Mouse (Mus musculus): ENCODE data around the gene Prune1.
A peak's percentile ranks its signal among the peaks of the same experiment; 100 is the strongest.

Gene Prune1

DNA sequence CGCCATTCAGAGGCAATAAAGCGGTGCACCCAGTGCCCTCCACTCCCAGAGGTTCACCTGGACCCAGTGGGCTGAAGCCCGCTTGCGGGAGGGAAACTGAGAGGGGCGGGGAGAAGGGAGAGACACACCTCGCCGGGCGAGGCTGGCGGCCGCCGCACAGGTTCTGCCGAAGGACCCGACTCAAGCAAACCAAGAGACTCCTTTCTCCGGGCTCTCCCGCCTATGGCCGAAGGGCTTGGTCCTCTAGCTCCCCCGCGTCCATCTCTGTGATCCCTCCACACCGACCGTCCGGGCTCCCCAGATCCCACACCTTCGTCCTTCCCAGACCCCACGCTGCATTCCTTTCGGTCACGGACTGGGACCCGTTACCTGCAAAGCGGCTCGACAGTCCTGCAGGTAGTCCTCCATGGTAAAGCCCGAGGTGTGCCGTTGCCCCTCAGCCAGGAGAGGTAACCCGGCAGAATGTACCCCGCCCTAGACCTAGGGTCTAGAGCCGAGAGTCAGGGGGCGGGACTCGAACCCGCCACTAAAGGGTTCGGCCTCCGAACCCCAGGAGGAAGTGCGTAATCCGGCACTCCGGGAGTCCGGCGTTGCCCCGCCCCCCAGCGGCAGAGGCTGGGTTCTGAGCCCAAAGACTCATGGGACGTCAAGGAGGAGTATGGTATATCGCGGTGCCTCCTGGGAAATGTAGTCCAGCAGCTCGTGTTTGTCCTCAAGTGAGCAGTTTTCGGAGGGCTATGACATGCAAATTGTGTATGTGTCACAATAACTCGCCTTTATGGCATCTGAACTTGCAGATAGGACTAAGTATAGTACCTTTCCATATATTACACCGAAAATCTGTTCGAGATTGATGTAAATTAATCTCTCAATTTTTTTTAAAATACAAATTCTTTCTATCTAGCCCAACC is at the start of gene Prune1, which contains the start of gene Mindy1:
Prune1 (minus strand) TSS at position 861 of the 911 bp plus-strand sequence.
Mindy1 (plus strand) TSS at position 130 of the 911 bp plus-strand sequence.
- peak; percentile 99 to 100 for DNase-seq

DNA sequence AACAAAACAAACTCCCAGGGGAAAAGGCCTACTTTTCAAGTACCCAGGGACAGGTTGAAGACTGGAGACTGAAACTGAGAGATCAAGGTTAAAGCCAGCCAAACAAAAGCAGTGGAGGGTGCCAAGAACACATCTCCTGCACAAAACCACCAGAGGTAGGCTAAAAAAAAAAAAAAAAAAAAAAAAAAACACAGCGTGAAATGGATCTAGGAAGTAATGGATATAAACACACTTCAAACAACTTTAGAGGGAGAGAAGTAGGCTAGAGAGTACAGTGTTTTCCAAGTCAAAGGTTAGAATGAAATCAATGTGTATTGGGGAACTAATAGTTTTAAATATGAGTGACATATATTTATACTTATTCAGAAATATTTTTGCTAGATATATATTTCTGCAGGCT is 49.7 kb upstream of the Prune1 start:
- DNase-seq: no peak

DNA sequence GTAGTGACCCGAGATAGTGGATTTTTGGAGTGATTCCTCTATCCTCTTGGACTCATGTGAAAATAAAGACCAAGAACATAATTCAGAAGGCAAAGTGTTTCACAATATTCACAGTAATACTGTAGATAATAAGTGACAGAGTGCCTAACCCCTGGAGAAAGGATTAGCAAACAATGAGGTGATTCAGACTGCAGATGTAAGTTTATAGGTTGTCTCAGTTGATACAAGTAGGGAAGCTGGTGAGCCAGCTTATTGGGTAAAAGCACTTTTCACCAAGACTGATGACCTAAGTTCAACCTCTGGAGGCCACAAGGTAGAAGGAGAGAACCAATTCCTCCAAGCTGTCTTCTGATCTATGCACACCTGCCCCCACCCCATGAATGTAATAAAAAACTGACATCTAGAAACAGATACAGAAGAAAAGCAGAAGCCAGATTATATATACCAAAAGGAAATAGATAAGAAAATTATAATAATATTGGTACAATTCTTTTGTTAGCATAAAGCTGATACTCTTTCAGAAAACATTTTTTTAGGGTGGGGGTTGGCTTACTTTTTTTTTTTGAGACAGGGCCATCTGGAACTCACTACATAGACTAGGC is 47.0 kb upstream of the Prune1 start:
- no peak for DNase-seq

DNA sequence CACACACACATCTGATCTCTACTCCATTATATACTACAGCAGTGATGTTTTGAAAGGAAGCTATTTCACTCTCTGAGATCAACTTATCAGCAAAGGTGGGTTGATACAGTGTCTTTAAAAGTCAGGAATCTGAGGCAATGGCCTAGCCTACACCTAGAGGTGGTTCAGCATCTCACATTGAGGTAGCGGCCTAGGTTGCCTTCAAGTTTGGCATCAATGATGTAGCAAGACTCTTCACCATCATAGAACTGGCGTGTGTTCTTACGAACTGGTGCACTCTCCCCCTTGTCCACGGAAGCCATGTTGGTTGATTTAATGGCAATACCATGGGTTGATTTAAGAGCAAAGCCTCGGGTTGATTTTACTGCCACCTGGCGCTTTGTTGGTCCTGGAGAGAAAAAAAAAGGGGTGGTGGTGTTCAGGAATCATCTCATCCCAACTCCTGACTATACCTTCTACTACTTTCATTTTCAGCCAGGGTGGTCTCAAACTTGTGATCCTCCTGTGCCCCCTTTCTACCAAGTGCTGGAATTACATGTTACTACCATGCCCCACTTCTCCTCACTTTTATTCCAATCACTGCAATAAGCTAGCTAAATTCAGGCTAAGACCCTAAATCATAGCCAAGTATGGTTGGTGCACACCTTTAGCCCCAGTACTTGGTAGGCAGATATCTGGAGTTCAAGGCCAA is 42.7 kb upstream of the Prune1 start:
- DNase-seq: no peak

DNA sequence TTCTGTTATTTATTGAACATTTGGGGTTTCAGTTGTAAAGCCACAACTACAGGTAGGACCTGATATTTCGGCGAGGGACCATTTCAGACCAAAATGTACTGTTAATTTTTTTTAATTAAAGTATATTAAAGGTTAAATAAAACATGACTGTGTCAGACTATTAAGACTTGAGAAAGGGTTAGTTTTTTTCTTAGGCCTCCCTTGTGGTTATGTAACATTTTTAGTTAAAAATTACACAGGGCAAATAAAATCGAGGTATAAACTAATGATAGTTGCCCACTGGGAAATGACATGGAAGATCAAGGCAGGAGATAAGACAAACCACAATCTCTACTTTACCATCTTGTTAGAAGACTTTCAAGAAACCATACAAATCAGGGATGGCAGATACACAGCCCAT is 41.6 kb upstream of the Prune1 start:
- DNase-seq: no peak

DNA sequence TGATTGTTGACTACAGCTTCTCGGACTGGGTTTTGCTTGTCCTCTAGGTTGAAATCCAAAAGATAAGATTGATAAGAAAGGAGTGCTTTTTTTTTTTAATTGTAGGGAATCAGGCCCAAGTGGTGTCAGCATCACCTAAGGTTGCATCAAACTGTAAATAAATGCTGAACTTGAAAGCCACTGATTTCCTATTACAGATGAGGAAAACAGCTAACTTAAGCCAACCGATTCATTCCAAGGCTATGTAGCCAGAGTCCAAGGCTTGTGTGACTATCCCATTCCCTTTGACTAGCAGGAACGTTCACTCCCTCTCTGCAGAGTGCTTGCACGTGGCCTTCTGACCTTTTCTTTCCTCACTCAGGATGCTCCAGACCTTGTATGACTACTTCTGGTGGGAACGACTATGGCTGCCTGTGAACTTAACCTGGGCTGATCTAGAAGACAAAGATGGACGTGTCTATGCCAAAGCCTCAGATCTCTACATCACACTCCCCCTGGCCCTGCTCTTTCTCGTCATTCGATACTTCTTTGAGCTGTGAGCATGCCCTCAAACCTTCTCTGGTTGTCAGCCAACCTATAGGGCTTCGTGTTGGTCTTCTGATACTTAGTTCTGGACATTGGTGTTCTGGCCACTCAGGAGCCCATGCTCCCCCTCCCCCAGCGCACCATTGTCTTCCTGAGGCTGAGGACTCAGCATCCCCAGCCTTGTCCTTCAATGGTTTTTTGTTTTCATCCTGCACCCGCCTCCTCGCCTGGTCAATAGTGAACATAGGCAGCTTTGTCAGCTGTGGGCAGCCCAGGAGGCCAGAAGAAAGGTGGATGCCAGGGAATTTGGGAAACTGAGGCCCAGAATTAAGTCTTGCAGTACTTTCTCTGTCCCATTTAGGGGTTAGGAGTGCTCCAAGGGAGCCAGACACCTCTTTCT is 38.1 kb upstream of the Prune1 start:
- no peak for DNase-seq

DNA sequence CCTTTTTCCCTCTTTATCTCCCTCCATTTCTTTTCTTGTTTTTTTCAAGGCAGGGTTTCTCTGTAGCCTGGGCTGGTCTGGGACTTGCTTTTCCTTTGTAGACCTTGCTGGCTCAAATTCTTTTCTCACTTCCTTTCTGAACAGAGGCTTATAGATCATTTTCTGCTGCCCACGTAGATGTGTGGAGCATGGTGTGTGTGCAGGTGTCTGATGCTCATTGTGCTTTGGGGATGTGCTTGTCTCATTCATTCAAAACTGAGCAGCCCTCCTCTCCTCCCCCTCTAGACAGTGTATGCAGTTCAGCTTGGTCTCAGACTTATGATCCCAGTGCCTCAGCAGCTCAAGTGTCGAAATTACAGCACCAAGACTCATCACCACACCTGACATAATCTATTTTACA is 37.2 kb upstream of the Prune1 start:
- DNase-seq: no peak

DNA sequence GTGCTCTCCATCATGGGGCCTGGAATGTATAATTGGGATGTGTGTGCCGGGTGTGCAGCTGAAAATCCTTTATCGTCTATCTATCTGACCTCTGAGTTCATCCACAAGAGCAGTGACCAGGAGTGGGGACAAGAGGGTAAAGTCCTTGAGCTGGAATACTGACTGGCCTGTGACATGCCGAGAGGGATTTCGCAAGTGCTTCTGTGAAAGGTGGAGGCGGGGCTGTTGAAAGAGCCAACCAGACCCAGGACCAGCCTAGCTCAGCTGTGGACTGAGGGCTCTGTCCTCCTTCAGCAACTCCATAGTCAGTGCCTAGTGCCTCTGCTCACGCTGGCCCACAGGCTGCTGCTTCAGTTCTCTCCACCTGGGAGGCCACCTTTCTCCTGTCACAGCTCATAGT is 36.7 kb upstream of the Prune1 start:
- no peak for DNase-seq

DNA sequence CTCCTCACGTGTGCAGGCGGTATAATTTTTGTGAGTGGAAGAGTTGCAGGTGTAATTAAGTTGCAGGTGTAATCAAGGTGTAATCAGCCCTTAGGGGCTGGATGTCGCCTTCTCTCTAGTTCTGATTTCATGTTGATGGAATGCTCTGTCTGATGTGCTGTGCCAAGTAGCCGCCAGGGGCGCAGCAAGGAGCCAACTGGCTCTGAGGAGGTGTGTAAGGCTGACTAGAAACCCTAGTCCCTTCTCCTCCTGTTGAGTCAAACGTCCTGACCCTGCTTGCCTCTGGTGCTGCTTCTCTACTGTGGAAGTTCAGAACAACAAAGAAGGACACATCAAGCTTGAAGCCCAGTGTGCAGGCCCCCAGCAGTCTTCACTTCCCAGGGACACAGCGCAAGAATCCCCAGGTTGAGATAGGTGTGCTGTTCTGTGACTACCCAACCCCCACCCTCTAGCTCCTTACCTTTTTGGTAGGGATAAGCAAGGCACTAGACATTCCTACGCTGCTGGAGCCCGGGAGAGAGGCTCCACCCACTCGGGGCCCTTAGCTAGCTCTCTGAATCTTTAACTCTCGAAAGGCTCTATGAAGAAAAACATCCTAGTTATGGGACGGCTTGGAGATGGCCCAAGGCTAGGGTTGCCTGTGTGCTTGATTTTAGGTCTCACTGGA is 35.7 kb upstream of the Prune1 start:
- peak; percentile 62 to 67 for DNase-seq

DNA sequence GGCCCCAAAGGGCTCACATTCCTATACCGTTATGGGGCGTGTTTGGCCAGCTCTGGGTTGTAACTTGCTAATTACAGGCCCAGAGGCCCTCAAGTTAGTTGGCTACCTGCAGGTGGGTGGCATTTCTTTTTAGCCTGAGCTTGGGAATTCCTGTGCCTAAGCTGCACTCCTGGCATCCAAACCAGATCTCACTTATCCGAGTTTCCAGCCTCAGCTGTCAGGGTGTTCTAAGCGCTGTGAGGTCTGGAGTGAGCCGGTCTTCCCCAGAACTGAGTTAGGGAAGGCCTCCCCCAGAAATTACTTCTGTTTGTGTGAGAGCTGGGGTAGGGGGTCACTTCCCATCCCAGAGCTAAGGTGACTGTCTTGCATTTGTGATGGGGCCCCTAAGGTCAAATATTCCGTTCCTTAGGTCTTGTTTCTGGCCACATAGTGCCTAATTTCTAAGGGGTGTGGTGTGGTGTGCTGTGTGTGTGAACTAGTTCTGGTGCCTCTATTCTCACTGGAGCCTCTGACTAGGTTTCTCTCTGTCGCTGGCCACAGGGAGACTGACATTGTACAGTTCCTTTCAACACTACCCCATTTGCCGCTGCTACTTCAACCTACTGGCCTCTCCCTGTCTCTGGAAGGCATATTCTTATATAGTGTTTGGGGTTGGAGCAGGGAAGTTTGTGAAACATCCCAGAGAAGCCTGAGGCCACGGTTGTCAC is 34.1 kb upstream of the Prune1 start:
- DNase-seq: no peak

DNA sequence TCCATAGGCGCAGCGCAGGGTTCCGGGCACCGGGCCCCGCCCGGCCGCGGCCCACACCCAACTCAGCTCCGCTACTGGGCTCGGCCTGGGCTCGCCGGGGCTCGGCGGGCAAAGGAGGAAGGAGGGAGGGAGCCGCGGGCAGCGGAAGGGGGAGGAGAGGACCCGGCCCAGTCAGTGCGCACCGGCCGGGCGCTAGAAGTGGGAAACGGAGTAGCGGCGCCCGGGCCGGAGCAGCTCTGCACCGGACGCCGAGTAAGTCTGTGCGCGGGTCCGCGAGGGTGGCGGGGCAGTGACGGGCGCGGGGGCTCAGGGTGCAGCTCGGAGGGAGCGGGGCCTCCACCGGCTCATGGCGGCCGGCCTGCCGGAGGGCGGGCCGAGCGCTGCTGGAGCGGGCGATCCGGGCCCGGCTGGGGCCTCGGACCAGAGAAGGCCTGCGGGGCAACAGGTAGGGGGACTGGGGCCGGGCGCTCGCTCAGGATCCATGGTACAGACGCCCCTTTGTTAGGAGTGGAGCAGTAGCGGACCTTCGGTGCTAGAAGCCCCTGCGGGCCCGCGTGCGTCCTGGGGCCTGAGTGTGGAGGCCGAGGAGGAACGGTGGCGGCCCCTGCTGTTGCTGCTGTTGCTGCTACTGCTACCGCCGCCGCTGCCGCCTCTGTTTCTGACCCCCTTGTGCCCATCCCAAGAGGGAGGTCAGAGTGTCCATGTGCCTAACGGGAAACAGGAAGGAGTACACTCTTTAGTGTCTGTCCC is 33.4 kb upstream of the Prune1 start:
- DNase-seq: peak; percentile 70 to 74

DNA sequence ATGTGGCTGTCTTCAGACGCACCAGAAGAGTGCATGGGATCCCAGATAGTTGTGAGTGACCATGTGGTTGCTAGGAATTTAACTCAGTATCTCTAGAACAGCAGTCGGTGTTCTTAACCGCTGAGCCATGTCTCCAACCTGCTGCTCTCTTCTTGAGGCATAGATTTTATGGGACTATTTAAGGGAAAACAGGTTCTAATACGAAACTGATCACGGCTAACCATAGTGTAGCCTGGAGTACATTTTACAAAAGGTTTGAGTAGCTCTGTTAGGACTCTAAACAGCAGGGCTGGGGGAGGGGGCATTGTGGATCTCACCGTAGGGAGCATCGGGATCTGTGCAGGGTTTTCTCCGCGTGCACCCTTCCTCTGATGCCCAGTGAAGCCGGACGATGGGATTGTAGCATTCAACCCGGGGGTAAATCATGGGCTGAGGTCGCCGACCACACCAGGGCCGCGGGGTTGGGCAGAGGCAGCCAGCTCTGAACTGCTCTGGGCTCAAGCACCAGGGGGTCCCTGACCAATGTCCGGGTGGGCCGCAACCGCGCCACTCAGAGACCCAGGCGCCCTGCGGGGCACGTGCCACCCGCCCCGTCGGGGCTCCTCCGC is 32.7 kb upstream of the Prune1 start, which contains the start of gene Cers2:
Cers2 (plus strand) TSS at position 306 of the 608 bp plus-strand sequence.
- DNase-seq: no peak

DNA sequence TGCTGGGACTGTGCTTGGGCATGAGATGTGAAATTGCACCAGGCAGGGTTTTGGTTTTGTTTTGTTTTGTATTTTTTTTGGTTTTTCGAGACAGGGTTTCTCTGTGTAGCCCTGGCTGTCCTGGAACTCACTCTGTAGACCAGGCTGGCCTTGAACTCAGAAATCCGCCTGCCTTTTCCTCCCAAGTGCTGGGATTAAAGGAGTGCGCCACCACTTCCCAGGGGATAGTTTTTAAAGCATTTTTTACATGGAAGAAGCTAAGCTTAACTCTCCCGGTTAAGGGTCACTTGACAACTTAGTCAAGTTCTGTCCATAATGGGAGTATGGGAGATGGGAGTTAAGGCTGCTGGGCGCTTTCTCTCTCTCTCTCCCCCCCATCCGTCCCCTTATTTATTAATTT is 32.2 kb upstream of the Prune1 start:
- no peak for DNase-seq

DNA sequence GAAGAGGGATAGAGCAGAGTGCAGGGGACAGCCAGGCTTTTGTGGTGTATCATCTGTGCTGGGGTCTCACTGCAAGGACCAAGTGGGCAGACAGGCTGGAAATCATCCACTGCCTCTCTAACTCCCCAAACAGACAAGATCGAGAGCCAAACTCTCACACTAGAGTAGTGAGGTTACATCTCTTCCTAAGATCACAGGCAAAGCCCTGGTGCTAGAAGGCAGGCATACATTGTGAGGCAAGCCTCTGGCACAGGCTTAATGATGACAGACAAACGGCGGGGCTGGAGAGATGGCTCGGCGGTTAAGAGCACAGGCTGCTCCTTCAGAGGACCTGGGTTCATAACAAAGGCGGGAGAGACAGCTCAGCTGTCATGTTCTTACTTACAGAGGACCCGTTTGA is 31.6 kb upstream of the Prune1 start:
- DNase-seq: no peak

DNA sequence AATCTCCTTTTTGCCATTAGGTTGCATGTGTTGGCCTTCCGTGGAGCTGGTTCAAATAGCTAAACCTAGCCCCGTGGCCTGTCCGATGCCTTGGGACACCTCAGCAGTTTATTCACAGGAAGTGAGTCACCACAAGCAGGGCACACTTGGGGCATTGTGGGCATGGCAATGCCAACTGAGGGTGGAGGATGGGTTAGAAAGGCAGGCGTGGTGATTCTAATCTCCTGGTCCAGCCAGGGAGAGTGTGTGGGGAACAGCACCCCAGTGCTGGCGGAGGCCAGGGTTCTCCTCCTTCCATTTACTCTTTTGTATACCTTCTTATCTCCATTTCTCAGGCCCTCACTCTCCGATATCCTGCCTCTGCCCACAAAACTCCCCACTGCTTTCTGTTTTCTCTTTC is 30.7 kb upstream of the Prune1 start:
- no peak for DNase-seq

DNA sequence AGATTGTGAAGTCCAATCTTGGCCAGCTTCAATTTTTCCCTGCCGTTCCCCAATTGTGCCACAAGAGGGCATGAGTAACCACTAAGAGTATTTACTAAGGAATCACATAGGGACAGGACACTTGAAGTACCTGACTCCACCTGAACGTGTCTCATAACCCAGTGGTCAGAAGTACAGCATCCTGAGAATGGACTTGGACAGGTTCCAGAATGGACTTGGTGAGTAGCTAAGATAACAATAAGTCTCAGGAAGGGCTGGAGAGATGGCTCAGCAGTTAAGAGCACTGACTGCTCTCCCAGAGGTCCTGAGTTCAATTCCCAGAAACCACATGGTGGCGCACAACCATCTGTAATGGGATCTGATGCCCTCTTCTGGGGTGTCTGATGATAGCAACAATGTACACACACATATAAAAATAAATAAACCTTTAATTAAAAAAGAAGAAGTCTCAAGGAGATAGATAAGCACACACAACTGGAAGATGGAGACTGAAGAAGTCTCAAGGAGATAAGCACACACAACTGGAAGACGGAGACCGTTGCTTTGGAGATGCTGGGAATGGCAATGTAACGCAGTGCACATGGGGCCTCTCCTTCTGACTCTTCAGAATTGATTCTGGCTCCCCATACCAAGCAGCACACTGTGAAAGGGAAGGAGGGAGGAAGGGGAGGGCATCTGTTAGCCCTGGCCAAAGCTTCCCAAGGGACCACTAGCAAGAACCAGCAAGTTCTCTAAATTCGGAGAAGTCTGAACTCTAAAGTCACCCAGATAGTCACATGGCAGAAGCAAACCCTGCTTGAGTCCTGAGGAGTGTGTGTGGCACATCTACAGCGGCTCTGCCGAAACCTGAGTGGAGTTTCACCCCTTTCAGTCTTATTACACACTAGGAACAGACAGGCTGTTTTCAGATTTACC is 29.3 kb upstream of the Prune1 start:
- peak; percentile 73 to 77 for DNase-seq

DNA sequence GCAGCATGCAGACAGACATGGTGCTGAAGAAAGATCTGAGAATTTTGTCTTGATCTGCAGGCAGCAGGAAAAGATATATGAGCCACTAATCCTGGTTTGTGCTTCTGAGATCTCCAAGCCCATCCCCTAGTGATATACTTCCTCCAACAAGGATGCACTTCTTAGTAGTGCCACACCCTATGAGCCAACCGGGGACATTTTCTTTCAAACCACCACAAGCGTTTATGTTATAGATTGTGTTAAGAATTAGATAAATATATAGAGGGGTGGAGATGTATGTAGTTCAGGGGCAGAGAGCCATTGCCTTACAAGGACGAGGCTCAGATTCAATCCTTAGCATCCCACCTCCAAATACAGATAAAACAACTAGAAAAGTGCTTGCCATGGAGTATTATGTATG is 28.6 kb upstream of the Prune1 start:
- DNase-seq: no peak

DNA sequence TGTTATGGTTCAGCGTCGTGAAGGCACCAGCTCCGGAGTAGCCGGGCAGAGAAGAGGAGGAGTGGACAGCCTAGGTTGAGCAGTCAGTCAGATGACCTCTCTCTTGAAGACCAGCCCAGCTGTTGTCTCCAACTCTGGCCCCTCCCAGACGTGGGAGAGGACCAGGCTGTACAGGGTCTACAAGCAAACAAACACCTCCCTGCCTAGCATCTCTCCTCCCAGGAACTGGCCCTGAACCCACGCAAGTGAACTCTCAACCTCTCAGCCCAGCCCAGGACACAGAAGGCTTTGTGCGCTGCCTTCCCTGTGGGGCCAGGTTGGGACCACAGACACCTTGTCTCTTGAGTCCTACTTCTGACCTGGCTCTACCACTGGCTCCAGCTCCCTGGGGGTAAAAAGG is 25.2 kb upstream of the Prune1 start, which contains the start of gene Anxa9:
Anxa9 (minus strand) TSS at position 77 of the 400 bp plus-strand sequence.
- no peak for DNase-seq

DNA sequence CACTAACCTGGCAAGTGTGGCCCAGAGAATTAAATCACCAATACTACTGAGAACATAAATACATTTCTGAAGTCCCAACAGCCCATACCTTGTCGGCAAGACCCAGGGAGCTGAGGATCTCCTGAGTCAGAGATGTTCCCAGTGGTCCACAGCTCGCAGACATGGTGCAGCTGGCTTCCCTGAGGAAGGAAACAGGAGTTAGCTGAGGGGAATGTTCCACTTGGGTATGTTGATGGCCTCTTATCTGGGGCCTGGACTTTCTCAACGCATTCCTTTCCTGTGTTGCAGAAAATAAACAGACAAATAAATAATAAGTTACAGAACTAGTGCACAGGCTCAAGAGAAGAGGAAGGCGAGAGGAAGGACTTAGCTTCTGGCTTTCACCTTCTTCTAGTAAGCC is 24.4 kb upstream of the Prune1 start:
- DNase-seq: no peak
